Mouse (Mus musculus): ENCODE data around the gene Neu1. TPM values are rescaled to one million over a fixed set of nuclear protein-coding genes. Genes with fewer than 3 reads are reported as not detected.
A peak's percentile ranks its signal among the peaks of the same experiment; 100 is the strongest.
"Not testable (repeated sequence)": the region's sequence is repeated elsewhere in the genome, so short reads cannot be mapped to it uniquely, and the experiment has no call there.

Gene Neu1
- polyA plus RNA-seq, 1 experiment from 2014 or later: 40.6 TPM

GRCm38 (mm10) chr17:34962841-34963240, 31.8 kb downstream of the Neu1 start:
- H3K27ac ChIP-seq (ENCODE audit: low read length): peak overlapping the region; percentile 6; the same call in 1 of the 2 replicates
- H3K4me3 ChIP-seq (replicated peaks; ENCODE audit: low read length): no peak overlapping the region
- 60% methylated on average over 1 of the region's 1 CpGs for WGBS
- H3K27me3 ChIP-seq (ENCODE audit: control insufficient read depth, insufficient read depth, low read length): peaks cover 4% of the 10 kb centered on the region; the same call in 1 of the 2 replicates
- H3K4me2 ChIP-seq (ENCODE audit: low read depth, low read length): no peak overlapping the region
- H3K4me1 ChIP-seq (ENCODE audit: control insufficient read depth, insufficient read depth, low read length): peaks cover 24% of the 10 kb centered on the region
- no peaks in the 10 kb centered on the region for H3K9me3 ChIP-seq (replicated peaks; ENCODE audit: control insufficient read depth, low read length)
- no peak for ATAC-seq (ENCODE audit: insufficient read depth, low FRiP score)
- no peaks in the 10 kb centered on the region for H3K36me3 ChIP-seq (ENCODE audit: control insufficient read depth, insufficient read depth, low read length)
- no peak overlapping the region for H3K9ac ChIP-seq (ENCODE audit: low read length)

- Histone ChIP-seq H3K27ac (ENCODE audit: low read length) (peak overlapping the region; percentile 20), H3K4me3 (replicated peaks; ENCODE audit: low read length) (no peak overlapping the region), H3K36me3 (ENCODE audit: control insufficient read depth, insufficient read depth, low read length) (no peaks in the 10 kb centered on the region), H3K4me2 (ENCODE audit: low read depth, low read length) (no peak overlapping the region), H3K4me1 (ENCODE audit: control insufficient read depth, insufficient read depth, low read length) (peaks cover 24% of the 10 kb centered on the region), H3K9ac (ENCODE audit: low read length) (peak overlapping the region; percentile 46), H3K9me3 (replicated peaks; ENCODE audit: control insufficient read depth, low read length) (no peaks in the 10 kb centered on the region), H3K27me3 (ENCODE audit: control insufficient read depth, insufficient read depth, low read length) (peaks cover 19% of the 10 kb centered on the region)
- 0 out of 2 replicates have a peak, but pooled peaks have one; percentile 9 for ATAC-seq (ENCODE audit: insufficient read depth, low FRiP score)
- 20% methylated on average over 1 of the region's 1 CpGs for WGBS
These were observed 33.6 kb downstream of the Neu1 start for GRCm38 (mm10) chr17:34964640-34965049.

GRCm38 (mm10) chr17:34965627-34966026, 34.6 kb downstream of the Neu1 start:
- Histone ChIP-seq H3K27ac (ENCODE audit: low read length) (no peak overlapping the region; the same call in 1 of the 2 replicates), H3K4me1 (ENCODE audit: control insufficient read depth, insufficient read depth, low read length) (peaks cover 18% of the 10 kb centered on the region), H3K36me3 (ENCODE audit: control insufficient read depth, insufficient read depth, low read length) (no peaks in the 10 kb centered on the region), H3K4me3 (replicated peaks; ENCODE audit: low read length) (no peak overlapping the region), H3K27me3 (ENCODE audit: control insufficient read depth, insufficient read depth, low read length) (peaks cover 19% of the 10 kb centered on the region), H3K4me2 (ENCODE audit: low read depth, low read length) (no peak overlapping the region), H3K9me3 (replicated peaks; ENCODE audit: control insufficient read depth, low read length) (no peaks in the 10 kb centered on the region), H3K9ac (ENCODE audit: low read length) (peak overlapping the region; percentile 12; the same call in 1 of the 2 replicates)
- ATAC-seq (ENCODE audit: insufficient read depth, low FRiP score): no peak
- 42% methylated on average over 5 of the region's 5 CpGs for WGBS

GRCm38 (mm10) chr17:34969822-34970221, 38.8 kb downstream of the Neu1 start, which contains the start of gene Gm20481:
Gene Gm20481 (plus strand): TSS chr17:34969912.
- 59% methylated on average over 6 of the region's 11 CpGs for WGBS
- not testable (repeated sequence) for H3K36me3 ChIP-seq (ENCODE audit: control insufficient read depth, insufficient read depth, low read length); H3K27ac ChIP-seq (ENCODE audit: low read length); H3K4me2 ChIP-seq (ENCODE audit: low read depth, low read length); H3K9me3 ChIP-seq (replicated peaks; ENCODE audit: control insufficient read depth, low read length); ATAC-seq (ENCODE audit: insufficient read depth, low FRiP score); H3K4me3 ChIP-seq (replicated peaks; ENCODE audit: low read length); H3K9ac ChIP-seq (ENCODE audit: low read length); H3K4me1 ChIP-seq (ENCODE audit: control insufficient read depth, insufficient read depth, low read length)
- peaks cover 19% of the 10 kb centered on the region for H3K27me3 ChIP-seq (ENCODE audit: control insufficient read depth, insufficient read depth, low read length)

- 28% methylated on average over 24 of the region's 37 CpGs for WGBS
- not testable (repeated sequence) for ATAC-seq (ENCODE audit: insufficient read depth, low FRiP score); H3K36me3 ChIP-seq (ENCODE audit: control insufficient read depth, insufficient read depth, low read length)
These were observed 39.8 kb downstream of the Neu1 start for GRCm38 (mm10) chr17:34970850-34971249.

GRCm38 (mm10) chr17:34971694-34972068, 40.6 kb downstream of the Neu1 start:
- H3K9me3 ChIP-seq (replicated peaks; ENCODE audit: control insufficient read depth, low read length); H3K4me1 ChIP-seq (ENCODE audit: control insufficient read depth, insufficient read depth, low read length); H3K36me3 ChIP-seq (ENCODE audit: control insufficient read depth, insufficient read depth, low read length); H3K27ac ChIP-seq (ENCODE audit: low read length); H3K9ac ChIP-seq (ENCODE audit: low read length): not testable (repeated sequence)
- ATAC-seq (ENCODE audit: insufficient read depth, low FRiP score): peak; percentile 44
- Histone ChIP-seq H3K4me2 (ENCODE audit: low read depth, low read length) (peak overlapping the region; percentile 69), H3K27me3 (ENCODE audit: control insufficient read depth, insufficient read depth, low read length) (peaks cover 19% of the 10 kb centered on the region), H3K4me3 (replicated peaks; ENCODE audit: low read length) (peak overlapping the region; percentile 42)
- 3% methylated on average over 22 of the region's 43 CpGs for WGBS

More at GRCm38 (mm10) chr17:34970850-34971249, 39.8 kb downstream of the Neu1 start:
- H3K4me2 ChIP-seq (ENCODE audit: low read depth, low read length); H3K9ac ChIP-seq (ENCODE audit: low read length); H3K4me3 ChIP-seq (replicated peaks; ENCODE audit: low read length); H3K4me1 ChIP-seq (ENCODE audit: control insufficient read depth, insufficient read depth, low read length); H3K9me3 ChIP-seq (replicated peaks; ENCODE audit: control insufficient read depth, low read length); H3K27ac ChIP-seq (ENCODE audit: low read length): not testable (repeated sequence)
- H3K27me3 ChIP-seq (ENCODE audit: control insufficient read depth, insufficient read depth, low read length): peaks cover 19% of the 10 kb centered on the region

- Histone ChIP-seq H3K4me3 (replicated peaks; ENCODE audit: low read length) (peak within 1 kb of the TSS; percentile 42), H3K9ac (ENCODE audit: low read length) (peak within 1 kb of the TSS; percentile 38), H3K27ac (ENCODE audit: low read length) (peak within 1 kb of the TSS; percentile 25), H3K27me3 (ENCODE audit: control insufficient read depth, insufficient read depth, low read length) (peaks cover 19% of the 10 kb centered on the region), H3K4me2 (ENCODE audit: low read depth, low read length) (peak within 1 kb of the TSS; percentile 69)
- not testable (repeated sequence) for H3K36me3 ChIP-seq (ENCODE audit: control insufficient read depth, insufficient read depth, low read length); H3K4me1 ChIP-seq (ENCODE audit: control insufficient read depth, insufficient read depth, low read length); H3K9me3 ChIP-seq (replicated peaks; ENCODE audit: control insufficient read depth, low read length)
- peak; percentile 96 for ATAC-seq (ENCODE audit: insufficient read depth, low FRiP score)
- under 1% methylated on average over 29 of the region's 33 CpGs for WGBS
These were observed 41.2 kb downstream of the Neu1 start, which contains the start of the genes Hspa1a and Hspa1l for GRCm38 (mm10) chr17:34972069-34972749. Gene Hspa1a (minus strand): TSS chr17:34972156. Gene Hspa1l (plus strand): TSS chr17:34972703.

GRCm38 (mm10) chr17:34975581-34976492, 44.8 kb downstream of the Neu1 start:
- no peak for ATAC-seq (ENCODE audit: insufficient read depth, low FRiP score)
- Histone ChIP-seq H3K4me1 (ENCODE audit: control insufficient read depth, insufficient read depth, low read length) (peaks cover 7% of the 10 kb centered on the region; the same call in 1 of the 2 replicates), H3K27ac (ENCODE audit: low read length) (no peak overlapping the region), H3K4me2 (ENCODE audit: low read depth, low read length) (no peak overlapping the region), H3K9ac (ENCODE audit: low read length) (no peak overlapping the region), H3K9me3 (replicated peaks; ENCODE audit: control insufficient read depth, low read length) (no peaks in the 10 kb centered on the region), H3K36me3 (ENCODE audit: control insufficient read depth, insufficient read depth, low read length) (no peaks in the 10 kb centered on the region), H3K27me3 (ENCODE audit: control insufficient read depth, insufficient read depth, low read length) (no peaks in the 10 kb centered on the region), H3K4me3 (replicated peaks; ENCODE audit: low read length) (no peak overlapping the region)
- 64% methylated on average over 3 of the region's 3 CpGs for WGBS

GRCm38 (mm10) chr17:34977000-34977399, 45.9 kb downstream of the Neu1 start:
- H3K36me3 ChIP-seq (ENCODE audit: control insufficient read depth, insufficient read depth, low read length): no peaks in the 10 kb centered on the region
- H3K9ac ChIP-seq (ENCODE audit: low read length): no peak overlapping the region
- no peak overlapping the region for H3K4me2 ChIP-seq (ENCODE audit: low read depth, low read length)
- 96% methylated on average over 20 of the region's 20 CpGs for WGBS
- H3K27ac ChIP-seq (ENCODE audit: low read length): no peak overlapping the region
- peaks cover 8% of the 10 kb centered on the region; the same call in 1 of the 2 replicates for H3K4me1 ChIP-seq (ENCODE audit: control insufficient read depth, insufficient read depth, low read length)
- no peak overlapping the region for H3K4me3 ChIP-seq (replicated peaks; ENCODE audit: low read length)
- no peak for ATAC-seq (ENCODE audit: insufficient read depth, low FRiP score)
- no peaks in the 10 kb centered on the region for H3K27me3 ChIP-seq (ENCODE audit: control insufficient read depth, insufficient read depth, low read length)
- H3K9me3 ChIP-seq (replicated peaks; ENCODE audit: control insufficient read depth, low read length): no peaks in the 10 kb centered on the region

Data from stomach, embryonic 16.5 days (tissue).